Mouse (Mus musculus) midbrain, embryonic 14.5 days (tissue): ENCODE results near the gene Tor1b. TPM values are rescaled to one million over a fixed set of nuclear protein-coding genes. Genes with fewer than 3 reads are reported as not detected.

ENCODE experiments used
- ATAC-seq: fragments of 200-750 bp; cut with Nextera tagmentation; 2 replicates; pipeline ENCODE4 v1.8.0; 2017; ENCODE audit warnings: moderate number of reproducible peaks, moderate library complexity; ENCODE audit not compliant: low FRiP score, low TSS enrichment
- DNase-seq: peaks from one replicate; pipeline ENCODE4 v3.0.0-alpha.2; 2015
- H3K27ac ChIP-seq: fragments of 300-500 bp; sonication (generic); replicated peaks from 2 replicates; pipeline ENCODE4 v1.5.1; 2014; ENCODE audit warnings: mild to moderate bottlenecking, low read depth, low read length, moderate library complexity
- H3K27me3 ChIP-seq: fragments of 300-500 bp; sonication (generic); 2 replicates; pipeline ENCODE4 v1.6.1; 2014; ENCODE audit warnings: low read length, control low read depth, mixed read lengths; ENCODE audit not compliant: control insufficient read depth, insufficient read depth
- H3K36me3 ChIP-seq: fragments of 300-500 bp; sonication (generic); 2 replicates; pipeline ENCODE4 v1.6.1; 2014; ENCODE audit warnings: low read length, control low read depth; ENCODE audit not compliant: control insufficient read depth, insufficient read depth
- H3K4me1 ChIP-seq: fragments of 300-500 bp; sonication (generic); 2 replicates; pipeline ENCODE4 v1.6.1; 2014; ENCODE audit warnings: mild to moderate bottlenecking, antibody characterized with exemption, low read length, control low read depth; ENCODE audit not compliant: control insufficient read depth, insufficient read depth
- H3K4me2 ChIP-seq: fragments of 300-500 bp; sonication (generic); 2 replicates; pipeline ENCODE4 v1.6.1; 2014; ENCODE audit warnings: mild to moderate bottlenecking, low read length, moderate library complexity
- H3K4me3 ChIP-seq: fragments of 300-500 bp; sonication (generic); replicated peaks from 2 replicates; pipeline ENCODE4 v1.5.1; 2014; ENCODE audit warnings: low read depth, low read length
- H3K9ac ChIP-seq: fragments of 300-500 bp; sonication (generic); replicated peaks from 2 replicates; pipeline ENCODE4 v1.6.1; 2014; ENCODE audit warnings: mild to moderate bottlenecking, low read length, moderate library complexity
- H3K9me3 ChIP-seq: fragments of 300-500 bp; sonication (generic); 2 replicates; pipeline ENCODE4 v1.6.1; 2016; ENCODE audit warnings: low read length, control low read depth, mixed read lengths; ENCODE audit not compliant: control insufficient read depth
- WGBS: fragments of 180-500 bp; shearing (Covaris S2); extraction: QIAGEN DNeasy Blood & Tissue Kit; methylation state at CpG from one replicate; pipeline ENCODE4 v1.1.7; 2014; 5-methylcytosine and 5-hydroxymethylcytosine counted together
- polyA plus RNA-seq: library from polyadenylated mRNA; unstranded; fragments of >200 nt; fragmentation: Nextera tagmentation; extraction: Ambion mirVana; gene quantifications from 2 replicates; pipeline ENCODE4 v1.2.1, GENCODE M21; 2014

Gene Tor1b
- polyA plus RNA-seq, 1 experiment from 2014 or later = 19.4 TPM

- H3K36me3 ChIP-seq = peaks cover 94% of the 10 kb centered on the region
- ATAC-seq = no peak
- H3K4me3 ChIP-seq = no peak overlapping the region
- no peak overlapping the region for H3K9ac ChIP-seq
- 57% methylated on average over 5 of the region's 5 CpGs for WGBS
- H3K27me3 ChIP-seq = no peaks in the 10 kb centered on the region
- H3K9me3 ChIP-seq = no peaks in the 10 kb centered on the region
- no peak overlapping the region for H3K4me2 ChIP-seq
- 0 out of 2 replicates have a peak, but pooled peaks cover 5% of the 10 kb centered on the region for H3K4me1 ChIP-seq
- no peak for DNase-seq
- no peak overlapping the region for H3K27ac ChIP-seq
These were observed 7.1 kb downstream of the Tor1b start for GRCm38 (mm10) chr2:30959856-30960255.

- Histone ChIP-seq H3K9me3 (no peaks in the 10 kb centered on the region), H3K4me1 (peaks cover 10% of the 10 kb centered on the region), H3K4me3 (no peak overlapping the region), H3K27me3 (no peaks in the 10 kb centered on the region), H3K27ac (no peak overlapping the region), H3K36me3 (peaks cover 76% of the 10 kb centered on the region), H3K4me2 (no peak overlapping the region), H3K9ac (no peak overlapping the region)
- DNase-seq (no peak), ATAC-seq (no peak)
- WGBS = 90% methylated on average over 11 of the region's 11 CpGs
These were observed 10.0 kb downstream of the Tor1b start for GRCm38 (mm10) chr2:30962570-30963254.

- Histone ChIP-seq H3K9me3 (no peaks in the 10 kb centered on the region), H3K36me3 (peaks cover 50% of the 10 kb centered on the region), H3K4me2 (no peak overlapping the region; the same call in 1 of the 2 replicates), H3K27me3 (no peaks in the 10 kb centered on the region), H3K9ac (no peak overlapping the region), H3K4me1 (peaks cover 10% of the 10 kb centered on the region), H3K27ac (no peak overlapping the region), H3K4me3 (no peak overlapping the region)
- DNase-seq (no peak), ATAC-seq (no peak)
- WGBS = 94% methylated on average over 8 of the region's 8 CpGs
These were observed 12.9 kb downstream of the Tor1b start for GRCm38 (mm10) chr2:30965627-30966026.

GRCm38 (mm10) chr2:30966826-30967225, 14.1 kb downstream of the Tor1b start:
- Histone ChIP-seq H3K9ac (peak overlapping the region; percentile 89), H3K36me3 (peaks cover 38% of the 10 kb centered on the region)
- DNase-seq = no peak

GRCm38 (mm10) chr2:30967352-30968327, 14.9 kb downstream of the Tor1b start, which contains the start of gene Tor1a:
Gene Tor1a (minus strand): TSS chr2:30967933.
- WGBS = 2% methylated on average over 59 of the region's 59 CpGs
- Histone ChIP-seq H3K9me3 (no peaks in the 10 kb centered on the region), H3K9ac (peak within 1 kb of the TSS; percentile 89), H3K4me1 (peaks cover 10% of the 10 kb centered on the region), H3K4me3 (peak within 1 kb of the TSS; percentile 98), H3K4me2 (peak within 1 kb of the TSS; percentile 91), H3K27ac (peak within 1 kb of the TSS; percentile 68), H3K27me3 (no peaks in the 10 kb centered on the region), H3K36me3 (peaks cover 34% of the 10 kb centered on the region)
- ATAC-seq = peak; percentile 93
- DNase-seq = peak; percentile 96

More at GRCm38 (mm10) chr2:30966826-30967225, 14.1 kb downstream of the Tor1b start:
- Histone ChIP-seq H3K4me2 (peak overlapping the region; percentile 91), H3K27me3 (no peaks in the 10 kb centered on the region), H3K4me3 (peak overlapping the region; percentile 98), H3K4me1 (peaks cover 10% of the 10 kb centered on the region), H3K27ac (no peak overlapping the region), H3K9me3 (no peaks in the 10 kb centered on the region)
- ATAC-seq = no peak
- 23% methylated on average over 16 of the region's 16 CpGs for WGBS

GRCm38 (mm10) chr2:30981790-30982513, 29.2 kb downstream of the Tor1b start, which contains the start of the genes BC005624 and Usp20:
Gene BC005624 (minus strand): TSS chr2:30982201.
Gene Usp20 (plus strand): TSS chr2:30982279.
- Histone ChIP-seq H3K27me3 (no peaks in the 10 kb centered on the region), H3K36me3 (peaks cover 29% of the 10 kb centered on the region), H3K9me3 (no peaks in the 10 kb centered on the region), H3K27ac (peak within 1 kb of the TSS; percentile 76), H3K4me1 (peaks cover 16% of the 10 kb centered on the region; the same call in 1 of the 2 replicates), H3K4me3 (peak within 1 kb of the TSS; percentile 74), H3K4me2 (peak within 1 kb of the TSS; percentile 80), H3K9ac (peak within 1 kb of the TSS; percentile 68)
- ATAC-seq = peak; percentile 98
- DNase-seq = peak; percentile 100
- WGBS = under 1% methylated on average over 66 of the region's 66 CpGs

- no peak for DNase-seq
- Histone ChIP-seq H3K4me1 (peaks cover 16% of the 10 kb centered on the region; the same call in 1 of the 2 replicates), H3K9ac (no peak overlapping the region), H3K4me3 (peak overlapping the region; percentile 74), H3K36me3 (peaks cover 21% of the 10 kb centered on the region), H3K27ac (no peak overlapping the region), H3K9me3 (no peaks in the 10 kb centered on the region), H3K27me3 (no peaks in the 10 kb centered on the region), H3K4me2 (peak overlapping the region; percentile 80)
- no peak for ATAC-seq
- WGBS = 51% methylated on average over 7 of the region's 7 CpGs
These were observed 30.3 kb downstream of the Tor1b start for GRCm38 (mm10) chr2:30983024-30983423.
